Mouse (Mus musculus) cerebellum, adult 2 months (tissue): ENCODE results near the gene Dscaml1.
A peak's percentile ranks its signal among the peaks of the same experiment; 100 is the strongest.

ENCODE experiments used
- CTCF ChIP-seq: fragments of 200-500 bp; IDR thresholded peaks from 2 replicates; pipeline ENCODE4 v1.5.1; 2011; ENCODE audit warnings: low read depth, mild to moderate bottlenecking, control low read depth, low read length, moderate library complexity, borderline replicate concordance; ENCODE audit not compliant: insufficient read depth
- POLR2A ChIP-seq: fragments of 200-500 bp; IDR thresholded peaks from 2 replicates; pipeline ENCODE4 v1.6.1; 2011; ENCODE audit warnings: low read length, control low read depth, borderline replicate concordance; ENCODE audit not compliant: insufficient read depth

GRCm38 (mm10) chr9:45694256-45694655 lies 267.8 kb downstream of the Dscaml1 start:
- no peak for TF ChIP-seq POLR2A
- peak; percentile 26; the same call in 1 of the 2 replicates for TF ChIP-seq CTCF
